Mouse (Mus musculus) left cerebral cortex, adult 6 months (tissue): ENCODE data around the gene Ostc. TPM values are rescaled to one million over a fixed set of nuclear protein-coding genes. Genes with fewer than 3 reads are reported as not detected.

Experiments used
- long read RNA-seq, 2 experiments: library from polyadenylated mRNA; unstranded; transcript quantifications; one replicate each; pipeline ENCODE4 v2.0.0; 2019 to 2020
- polyA plus RNA-seq: library from polyadenylated mRNA; unstranded; fragments of <200 nt; fragmentation: Nextera tagmentation; gene quantifications from 2 replicates; pipeline ENCODE4 v1.2.3, GENCODE M21; 2021

Ostc gene
- 119 and 137 TPM in 2 replicates for polyA plus RNA-seq
- long read RNA-seq, experiment 1, transcript Ostc-201 (4 exons, 1,067 nt), result major isoform, 105 of 116 reads
- long read RNA-seq, experiment 1, partial matches to known transcripts, result 2 of 116 reads
- long read RNA-seq, experiment 1, other reads (novel, unspliced or antisense), result 2 of 116 reads
- long read RNA-seq, experiment 2, transcript Ostc-201 (4 exons, 1,067 nt), result major isoform, 113 of 121 reads
- long read RNA-seq, experiment 2, transcript Ostc-202 (1 exons, 704 nt), result minor isoform, 5 of 121 reads
- long read RNA-seq, experiment 2, partial matches to known transcripts, result 3 of 121 reads
- long read RNA-seq, experiment 2, other reads (novel, unspliced or antisense), result 0 of 121 reads

DNA sequence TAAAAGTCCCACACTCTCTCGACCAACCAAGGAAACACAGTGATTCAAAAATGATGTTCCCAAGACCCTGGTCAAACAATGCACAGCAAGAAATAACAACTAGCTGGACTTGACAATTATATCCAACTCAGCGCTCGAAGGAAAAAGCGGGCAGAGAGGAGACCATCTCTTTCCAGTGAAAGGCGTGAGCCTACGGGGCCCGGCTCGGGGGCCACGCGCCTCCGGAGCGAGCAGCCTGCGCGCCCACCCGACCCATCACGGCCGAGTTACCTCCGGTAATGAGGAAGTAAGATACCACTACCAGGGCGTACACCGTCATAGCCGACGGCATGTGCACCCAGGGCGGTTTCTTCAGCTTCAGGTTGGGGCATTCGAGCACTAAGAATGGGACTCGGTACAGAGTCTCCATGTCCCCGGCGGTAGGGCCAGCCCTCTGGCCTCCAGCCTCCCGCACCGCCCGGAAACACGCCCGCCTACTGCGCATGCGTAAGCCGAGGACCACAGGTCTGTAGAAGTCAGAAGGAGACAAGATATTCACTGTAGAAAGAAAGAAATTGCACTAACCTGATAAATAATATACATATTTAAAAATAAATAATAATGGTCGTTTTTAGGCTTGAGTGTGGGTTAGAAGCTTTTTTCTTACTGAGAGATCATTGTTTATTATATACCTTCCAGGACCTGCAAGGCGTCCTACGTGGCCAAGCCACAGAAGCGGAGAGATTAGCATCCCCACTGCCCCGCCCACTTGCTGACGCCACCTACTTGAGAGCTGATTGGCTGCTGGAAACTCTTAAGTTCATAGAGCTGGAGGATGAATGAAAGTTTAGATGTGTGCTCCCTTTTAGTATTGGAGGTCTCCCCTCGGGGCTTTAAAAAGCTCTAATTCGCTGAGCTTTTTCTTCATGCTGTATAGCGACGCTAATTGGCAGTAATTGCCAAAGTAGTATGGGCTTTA is at the start of gene Ostc:
Gene Ostc (minus strand): TSS at position 478 of the 958 bp plus-strand sequence.

DNA sequence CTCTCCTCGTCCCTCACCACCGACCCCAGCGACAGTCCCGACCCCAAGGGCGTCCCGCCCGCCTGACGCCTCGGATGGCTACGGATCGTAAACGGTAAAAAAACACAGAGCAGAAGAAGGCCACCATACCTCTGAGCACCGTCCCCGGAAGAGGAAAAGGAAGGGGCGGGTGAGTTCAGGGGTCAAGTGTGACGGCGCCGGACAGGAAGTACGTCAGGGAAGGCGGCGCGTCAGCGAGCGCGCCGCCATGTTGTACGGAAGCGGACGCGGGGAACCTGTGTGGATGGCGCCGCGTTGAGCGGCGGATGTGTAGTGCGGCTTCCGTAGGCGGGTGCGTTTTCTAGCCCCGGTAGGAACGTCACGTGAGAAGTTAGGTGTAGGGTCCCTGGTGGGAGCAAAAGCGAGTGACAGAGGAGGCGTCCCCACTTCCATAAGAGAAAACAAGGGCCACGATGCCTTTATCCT is 21.0 kb upstream of the Ostc start, which contains the start of gene Rpl34:
Gene Rpl34 (minus strand): TSS at position 210 of the 465 bp plus-strand sequence.

Other genes with a start within 250 kb of the Ostc start
- gene Etnppl, start 92.0 kb downstream of the Ostc start, polyA plus RNA-seq, result 22.8 and 24.5 TPM in 2 replicates
- gene Rpl34, start 21.0 kb upstream of the Ostc start, polyA plus RNA-seq, result 966 and 1,001 TPM in 2 replicates